In the genomic region with DNA sequence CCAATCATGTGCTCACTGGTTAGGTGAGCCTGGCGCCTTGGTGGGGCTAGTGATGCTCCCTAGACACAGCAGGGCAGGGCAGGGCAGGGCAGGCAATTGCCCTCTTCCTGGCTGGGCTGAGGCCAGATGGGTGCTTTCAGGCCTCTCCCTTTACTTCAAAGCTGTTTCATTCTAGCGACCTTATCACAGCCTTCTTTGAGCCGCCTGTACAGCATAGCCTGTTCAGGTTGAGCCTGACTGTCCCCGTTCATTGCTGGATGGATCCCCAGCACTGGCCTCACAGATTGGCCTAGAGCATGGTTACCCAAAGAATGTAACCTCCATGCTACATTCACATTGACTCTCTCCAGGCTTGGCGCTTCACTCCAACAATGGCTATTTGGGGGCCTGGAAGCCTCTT, we compare ENCODE assay signal across 8 mouse cellular contexts. TPM values are rescaled to one million over a fixed set of nuclear protein-coding genes. Genes with fewer than 3 reads are reported as not detected.
DNase-seq lines count a peak whose midpoint lies in the region; ATAC-seq and TF ChIP-seq lines count a peak whose summit lies in the region.
"Had no signal": no experiment of that assay in that cellular context is flagged by ENCODE, and none has a peak within 500 bp of the region (broad histone marks: within the 10 kb centered on the region; RNA-seq: fewer than 3 reads in every experiment).

No protein-coding gene starts in this region.

- H3K9ac ChIP-seq in CH12.LX (ENCODE audit: insufficient read depth, low read depth): no peak overlapping the region; the same call in 1 of the 2 replicates
- H3K9ac ChIP-seq in ES-Bruce4 (ENCODE audit: low read depth, poor library complexity, severe bottlenecking): peak overlapping the region; percentile 88
- peak overlapping the region; percentile 99; the same call in 1 of the 2 replicates for H3K9ac ChIP-seq in hindbrain, embryonic 11.5 days (ENCODE audit: low read depth, low read length)
- H3K9ac ChIP-seq in liver, embryonic 16.5 days (ENCODE audit: low read depth, low read length): peak overlapping the region; percentile 97

- intact Hi-C loops in left cerebral cortex, postnatal 25 days (cut with DNase I): loop anchor here (5.0 kb wide), 1 partner anchor 112 kb away; no protein-coding TSS in a partner anchor

- peaks cover 0 to 3% of the 10 kb centered on the region in 2 experiments for H3K36me3 ChIP-seq in CH12.LX (replicated peaks in 1 of 2; ENCODE audit: control insufficient read depth in 1 of 2, insufficient read depth in 1 of 2, low read length in 1 of 2)
- peaks cover 4% of the 10 kb centered on the region; the same call in 1 of the 2 replicates for H3K36me3 ChIP-seq in ES-Bruce4 (ENCODE audit: control insufficient read depth, insufficient read depth, low read length, poor library complexity, severe bottlenecking)
- no peaks in the 10 kb centered on the region for H3K36me3 ChIP-seq in hindbrain, embryonic 11.5 days (ENCODE audit: control insufficient read depth, insufficient read depth, low read length)
- H3K36me3 ChIP-seq in liver, embryonic 16.5 days (ENCODE audit: control insufficient read depth, insufficient read depth): no peaks in the 10 kb centered on the region

- H3K27me3 ChIP-seq in CH12.LX (replicated peaks) (peaks cover 13% of the 10 kb centered on the region), ES-Bruce4 (ENCODE audit: control insufficient read depth, insufficient read depth, low read length, poor library complexity, severe bottlenecking) (no peaks in the 10 kb centered on the region)
- H3K27me3 ChIP-seq in hindbrain, embryonic 11.5 days (ENCODE audit: control insufficient read depth, insufficient read depth, low read length): no peaks in the 10 kb centered on the region
- H3K27me3 ChIP-seq in liver, embryonic 16.5 days (ENCODE audit: control insufficient read depth, insufficient read depth, low read depth, low read length): no peaks in the 10 kb centered on the region

- dilution Hi-C loops in CH12.LX (cut with MboI; ENCODE audit: extremely low pct_ligation_motif_present, extremely low pct_unique_long_range_greater_than_20kb, low sequenced_read_pairs): no loop called here

- no peak for TF ChIP-seq CTCF in CH12.LX (conservative IDR thresholded peaks at IDR 0.05 in 1 of 2, IDR thresholded peaks at IDR 0.05 in 1 of 2; ENCODE audit: low read depth in 2 of 2, low read length in 2 of 2)
- no peak for TF ChIP-seq CTCF in ES-Bruce4 (IDR thresholded peaks at IDR 0.05; ENCODE audit: low read depth, low read length)

- TF ChIP-seq POLR2A in CH12.LX (IDR thresholded peaks at IDR 0.05; ENCODE audit: low read depth, low read length) (no peak), ES-Bruce4 (IDR thresholded peaks at IDR 0.05; ENCODE audit: insufficient read depth, low read length) (no peak)

- TF ChIP-seq EP300 in CH12.LX (IDR thresholded peaks at IDR 0.05; ENCODE audit: low read length) (no peak), ES-Bruce4 (IDR thresholded peaks at IDR 0.05; ENCODE audit: insufficient read depth, low read depth, low read length) (no peak)

- 56% methylated on average over 5 of the region's 5 CpGs for WGBS in hindbrain, embryonic 11.5 days
- 44% methylated on average over 5 of the region's 5 CpGs for WGBS in liver, embryonic 16.5 days (ENCODE audit: insufficient replicate concordance)

- TF ChIP-seq RAD21 in CH12.LX (IDR thresholded peaks at IDR 0.05; ENCODE audit: low read depth, low read length): no peak

- DNase-seq in CH12.LX (ENCODE audit: extremely low read depth): no peak
- DNase-seq in hindbrain, embryonic 11.5 days (ENCODE audit: low spot score): no peak
- no peak for DNase-seq in left cerebral cortex, postnatal 25 days (ENCODE audit: low spot score in 2 of 2)
- DNase-seq in cerebellum, adult 8-10 months: no peak
- no peak for DNase-seq in thymus, adult 18-20 months
- DNase-seq: thymus, postnatal 25 days had no signal

- no peak for ATAC-seq in hindbrain, embryonic 11.5 days (ENCODE audit: low FRiP score)
- no peak for ATAC-seq in liver, embryonic 16.5 days (ENCODE audit: low read depth)

- in situ Hi-C loops in CH12.LX (cut with MboI; ENCODE audit: low pct_ligation_motif_present, low pct_unique_long_range_greater_than_20kb, low sequenced_read_pairs): no loop called here

- H3K27ac ChIP-seq in CH12.LX (ENCODE audit: insufficient read depth, low read depth) (no peak overlapping the region), ES-Bruce4 (ENCODE audit: insufficient read depth, low read length) (peak overlapping the region; percentile 33)
- H3K27ac ChIP-seq in hindbrain, embryonic 11.5 days (ENCODE audit: low read depth, low read length): no peak overlapping the region
- H3K27ac ChIP-seq in liver, embryonic 16.5 days (ENCODE audit: low read length): peak overlapping the region; percentile 92

- H3K4me2 ChIP-seq in CH12.LX (ENCODE audit: insufficient read depth, low read depth, poor library complexity, severe bottlenecking): 0 out of 2 replicates have a peak overlapping the region, but pooled peaks have one; percentile 17
- peak overlapping the region; percentile 80 for H3K4me2 ChIP-seq in hindbrain, embryonic 11.5 days (replicated peaks; ENCODE audit: low read depth, low read length)
- H3K4me2 ChIP-seq in liver, embryonic 16.5 days (ENCODE audit: low read depth, low read length): peak overlapping the region; percentile 69

- no peak overlapping the region for H3K4me3 ChIP-seq in CH12.LX (replicated peaks in 1 of 3; ENCODE audit: low read depth in 2 of 3, low read length in 2 of 3, poor library complexity in 1 of 3)
- peak overlapping the region; percentile 3 for H3K4me3 ChIP-seq in ES-Bruce4 (ENCODE audit: low read depth, low read length)
- H3K4me3 ChIP-seq in hindbrain, embryonic 11.5 days (ENCODE audit: low read depth, low read length): peak overlapping the region; percentile 100; the same call in 1 of the 2 replicates
- peak overlapping the region; percentile 92 for H3K4me3 ChIP-seq in liver, embryonic 16.5 days (ENCODE audit: low read depth, low read length)

- H3K9me3 ChIP-seq in CH12.LX (replicated peaks; ENCODE audit: low read length): no peaks in the 10 kb centered on the region
- no peaks in the 10 kb centered on the region for H3K9me3 ChIP-seq in ES-Bruce4 (replicated peaks; ENCODE audit: control insufficient read depth, insufficient read depth, low read length, poor library complexity, severe bottlenecking)
- H3K9me3 ChIP-seq in hindbrain, embryonic 11.5 days (ENCODE audit: control insufficient read depth, low read length): no peaks in the 10 kb centered on the region
- no peaks in the 10 kb centered on the region for H3K9me3 ChIP-seq in liver, embryonic 16.5 days (replicated peaks; ENCODE audit: control insufficient read depth, low read length)

- peaks cover 0 to 26% of the 10 kb centered on the region in 2 experiments; a peak in 2 of 4 replicates for H3K4me1 ChIP-seq in CH12.LX (ENCODE audit: control insufficient read depth in 1 of 2, insufficient read depth in 2 of 2)
- peaks cover 7% of the 10 kb centered on the region for H3K4me1 ChIP-seq in ES-Bruce4 (ENCODE audit: control insufficient read depth, insufficient read depth, low read length)
- H3K4me1 ChIP-seq in hindbrain, embryonic 11.5 days (replicated peaks; ENCODE audit: control insufficient read depth, insufficient read depth, low read length): no peaks in the 10 kb centered on the region
- H3K4me1 ChIP-seq in liver, embryonic 16.5 days (ENCODE audit: control insufficient read depth, low read depth, low read length): peaks cover 11% of the 10 kb centered on the region

- peaks cover 37% of the 10 kb centered on the region for H3K79me2 ChIP-seq in CH12.LX (replicated peaks; ENCODE audit: control insufficient read depth, extremely low read depth, insufficient read depth, poor library complexity, severe bottlenecking)

TF ChIP-seq in CH12.LX, 34 proteins besides CTCF, POLR2A, EP300 and RAD21:
- TF ChIP-seq ETS1 (conservative IDR thresholded peaks at IDR 0.05; ENCODE audit: low read depth, low read length) (no peak), ELF1 (IDR thresholded peaks at IDR 0.05; ENCODE audit: low read depth, low read length) (no peak), IRF4 (IDR thresholded peaks at IDR 0.05; ENCODE audit: low read depth, low read length) (no peak), KAT2A (IDR thresholded peaks at IDR 0.05; ENCODE audit: insufficient replicate concordance, low read length) (no peak), ZKSCAN1 (IDR thresholded peaks at IDR 0.05; ENCODE audit: borderline replicate concordance, low read depth, low read length) (no peak)

RNA-seq across cellular contexts. Expression of gene Skp1a, which starts 1.1 kb away (rescaled TPM):
- 169 and 248 TPM in 2 replicates for total RNA-seq in CH12.LX (2012; rRNA removed)
- total RNA-seq in CH12.LX (2014; rRNA removed): 371 and 466 TPM in 2 replicates
- polyA plus RNA-seq in CH12.LX (2012; ENCODE audit: insufficient read length, low read depth): 209 and 278 TPM in 2 replicates
- 589 and 680 TPM in 2 replicates for polyA plus RNA-seq in ES-Bruce4 (2011; ENCODE audit: insufficient read depth, insufficient read length, low read depth, missing spikeins)
- 1,030 and 1,116 TPM in 2 replicates for polyA plus RNA-seq in hindbrain, embryonic 11.5 days (2014; fragmentation: Nextera tagmentation; extraction: Ambion mirVana)
- polyA plus RNA-seq in liver, embryonic 16.5 days (2015; fragmentation: Nextera tagmentation; extraction: Ambion mirVana): 247 and 265 TPM in 2 replicates
- total RNA-seq in left cerebral cortex, postnatal 25 days (2021): 100 to 1,000 TPM; 480 to 513 TPM

RNA-seq across cellular contexts. Expression of gene Olfr1371, which starts 16.9 kb away (rescaled TPM):
- total RNA-seq in CH12.LX (2012; rRNA removed) (not detected in 2 replicates), CH12.LX (2014; rRNA removed) (not detected in 2 replicates)
- polyA plus RNA-seq in CH12.LX (2012; ENCODE audit: insufficient read length, low read depth) (not detected in 2 replicates), ES-Bruce4 (2011; ENCODE audit: insufficient read depth, insufficient read length, low read depth, missing spikeins) (not detected in 2 replicates)
- not detected in 2 replicates for polyA plus RNA-seq in hindbrain, embryonic 11.5 days (2014; fragmentation: Nextera tagmentation; extraction: Ambion mirVana)
- not detected in 2 replicates for polyA plus RNA-seq in liver, embryonic 16.5 days (2015; fragmentation: Nextera tagmentation; extraction: Ambion mirVana)
- not detected for total RNA-seq in left cerebral cortex, postnatal 25 days (2021)

RNA-seq across cellular contexts. Expression of gene Tcf7, which starts 52.1 kb away (rescaled TPM):
- total RNA-seq in CH12.LX (2012; rRNA removed): 0.46 and 0.55 TPM in 2 replicates
- total RNA-seq in CH12.LX (2014; rRNA removed): 0.77 and 0.85 TPM in 2 replicates
- polyA plus RNA-seq in CH12.LX (2012; ENCODE audit: insufficient read length, low read depth): 4.4 and 5.5 TPM in 2 replicates
- 68.6 and 79.1 TPM in 2 replicates for polyA plus RNA-seq in ES-Bruce4 (2011; ENCODE audit: insufficient read depth, insufficient read length, low read depth, missing spikeins)
- 6.9 and 7.7 TPM in 2 replicates for polyA plus RNA-seq in hindbrain, embryonic 11.5 days (2014; fragmentation: Nextera tagmentation; extraction: Ambion mirVana)
- 0.74 and 1.0 TPM in 2 replicates for polyA plus RNA-seq in liver, embryonic 16.5 days (2015; fragmentation: Nextera tagmentation; extraction: Ambion mirVana)
- total RNA-seq in left cerebral cortex, postnatal 25 days (2021): 1 to 10 TPM; 3.5 to 4.1 TPM

Comparison
In these comparisons a context has a peak if more than half of its experiments do, and no peak if none do; other contexts are left out.
1. H3K27ac ChIP-seq: peak in ES-Bruce4 (single experiment) and liver, embryonic 16.5 days (single experiment); none in CH12.LX (single experiment) and hindbrain, embryonic 11.5 days (single experiment).
2. H3K4me2 ChIP-seq: peak in every context shown above with its lines; median percentile 80 in hindbrain, embryonic 11.5 days; 69 in liver, embryonic 16.5 days; 17 in CH12.LX.
3. H3K4me3 ChIP-seq: peak in ES-Bruce4 (single experiment), hindbrain, embryonic 11.5 days (single experiment) and liver, embryonic 16.5 days (single experiment); none in CH12.LX (0 of 3).